Mouse (Mus musculus) kidney, embryonic 16.5 days (tissue): ENCODE results near the gene Vmn2r16. TPM values are rescaled to one million over a fixed set of nuclear protein-coding genes. Genes with fewer than 3 reads are reported as not detected.

Source experiments
- ATAC-seq: fragments of 200-750 bp; cut with Nextera tagmentation; 2 replicates; pipeline ENCODE4 v1.8.0; 2017; ENCODE audit warnings: moderate TSS enrichment; ENCODE audit not compliant: low FRiP score, low TSS enrichment
- H3K27ac ChIP-seq: fragments of 300-500 bp; sonication (generic); 2 replicates; pipeline ENCODE4 v1.5.1; 2014; ENCODE audit warnings: low read length
- H3K27me3 ChIP-seq: fragments of 300-500 bp; sonication (generic); 2 replicates; pipeline ENCODE4 v1.6.1; 2014; ENCODE audit warnings: low read length, control low read depth, mixed read lengths; ENCODE audit not compliant: insufficient read depth
- H3K36me3 ChIP-seq: fragments of 300-500 bp; sonication (generic); 2 replicates; pipeline ENCODE4 v1.6.1; 2014; ENCODE audit warnings: low read length, control low read depth, mixed read lengths; ENCODE audit not compliant: insufficient read depth
- H3K4me1 ChIP-seq: fragments of 300-500 bp; sonication (generic); 2 replicates; pipeline ENCODE4 v1.6.1; 2014; ENCODE audit warnings: low read length, control low read depth, mixed read lengths; ENCODE audit not compliant: insufficient read depth
- H3K4me2 ChIP-seq: fragments of 300-500 bp; sonication (generic); replicated peaks from 2 replicates; pipeline ENCODE4 v1.6.1; 2014; ENCODE audit warnings: low read depth, low read length
- H3K4me3 ChIP-seq: fragments of 300-500 bp; sonication (generic); 2 replicates; pipeline ENCODE4 v1.5.1; 2014; ENCODE audit warnings: mild to moderate bottlenecking, low read length
- H3K9ac ChIP-seq: fragments of 300-500 bp; sonication (generic); replicated peaks from 2 replicates; pipeline ENCODE4 v1.6.1; 2014; ENCODE audit warnings: low read length
- H3K9me3 ChIP-seq: fragments of 300-500 bp; sonication (generic); 2 replicates; pipeline ENCODE4 v1.6.1; 2016; ENCODE audit warnings: low read length, control low read depth
- WGBS: fragments of 180-500 bp; shearing (Covaris S2); extraction: QIAGEN DNeasy Blood & Tissue Kit; methylation state at CpG from one replicate; pipeline ENCODE4 v1.1.7; 2014; 5-methylcytosine and 5-hydroxymethylcytosine counted together
- polyA plus RNA-seq: library from polyadenylated mRNA; unstranded; fragments of >200 nt; fragmentation: Nextera tagmentation; extraction: Ambion mirVana; gene quantifications from 2 replicates; pipeline ENCODE4 v1.2.1, GENCODE M21; 2015

Gene Vmn2r16
- not detected in 2 replicates for polyA plus RNA-seq

DNA sequence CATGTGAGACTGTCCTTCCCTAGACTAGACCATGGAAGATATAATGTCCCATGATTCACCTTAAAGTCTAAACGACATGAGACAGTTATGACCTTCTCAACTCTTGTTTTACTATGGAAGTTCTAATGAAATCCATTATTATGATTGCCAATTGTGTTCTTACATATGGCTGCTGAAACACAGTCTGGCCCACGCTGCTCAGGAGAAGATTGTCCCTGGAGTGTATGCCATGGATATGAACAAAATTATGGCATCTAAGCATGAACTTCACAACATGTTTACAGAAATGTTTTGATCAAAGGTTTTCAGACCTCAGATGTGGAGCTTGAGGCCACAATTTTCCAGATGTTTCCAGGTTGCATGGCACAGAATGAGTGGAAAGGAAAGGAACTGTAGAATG lies at the start of gene Vmn2r16:
TSS of gene Vmn2r16 (plus strand) at position 301 of the 400 bp plus-strand sequence.
- H3K9ac ChIP-seq = no peak within 1 kb of the TSS
- no peak within 1 kb of the TSS for H3K4me3 ChIP-seq
- WGBS = 54% methylated on average over 2 of the region's 2 CpGs
- H3K4me2 ChIP-seq = no peak within 1 kb of the TSS
- no peaks in the 10 kb centered on the region for H3K36me3 ChIP-seq
- no peaks in the 10 kb centered on the region for H3K4me1 ChIP-seq
- no peaks in the 10 kb centered on the region for H3K27me3 ChIP-seq
- peaks cover 16% of the 10 kb centered on the region for H3K9me3 ChIP-seq
- ATAC-seq = no peak
- H3K27ac ChIP-seq = no peak within 1 kb of the TSS

GRCm38 (mm10) chr5:109294655-109295054 lies 35.3 kb upstream of the Vmn2r16 start:
- Histone ChIP-seq H3K36me3 (no peaks in the 10 kb centered on the region), H3K9me3 (no peaks in the 10 kb centered on the region), H3K27ac (no peak overlapping the region), H3K4me1 (no peaks in the 10 kb centered on the region), H3K4me3 (no peak overlapping the region), H3K9ac (no peak overlapping the region), H3K27me3 (no peaks in the 10 kb centered on the region), H3K4me2 (no peak overlapping the region)
- no peak for ATAC-seq
- 85% methylated on average over 3 of the region's 3 CpGs for WGBS

DNA sequence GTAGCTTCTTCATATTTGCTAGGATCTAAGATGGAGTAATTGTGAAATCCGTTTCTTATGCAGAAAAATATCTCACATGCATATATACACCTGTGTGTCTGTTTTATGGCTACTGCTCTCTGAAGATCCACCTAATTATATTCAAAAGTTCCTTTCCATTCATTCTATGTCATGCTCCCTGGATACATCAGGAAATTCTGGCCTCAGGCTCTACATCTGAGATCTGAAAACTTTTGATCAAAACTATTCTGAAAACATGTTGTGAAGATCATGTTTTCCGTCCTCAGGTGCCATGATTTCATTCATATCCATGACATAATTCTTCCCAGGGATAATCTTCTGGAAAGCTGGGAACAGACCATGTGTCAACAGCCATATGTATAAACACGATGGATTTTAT lies 32.4 kb upstream of the Vmn2r16 start, which contains the start of gene Vmn2r15:
TSS of gene Vmn2r15 (minus strand) at position 101 of the 400 bp plus-strand sequence.
- Histone ChIP-seq H3K4me1 (no peaks in the 10 kb centered on the region), H3K4me2 (no peak within 1 kb of the TSS), H3K27ac (no peak within 1 kb of the TSS), H3K27me3 (no peaks in the 10 kb centered on the region), H3K4me3 (no peak within 1 kb of the TSS), H3K9me3 (0 out of 2 replicates have a peak, but pooled peaks cover 3% of the 10 kb centered on the region), H3K36me3 (no peaks in the 10 kb centered on the region), H3K9ac (no peak within 1 kb of the TSS)
- ATAC-seq = no peak
- WGBS = 54% methylated on average over 3 of the region's 3 CpGs

DNA sequence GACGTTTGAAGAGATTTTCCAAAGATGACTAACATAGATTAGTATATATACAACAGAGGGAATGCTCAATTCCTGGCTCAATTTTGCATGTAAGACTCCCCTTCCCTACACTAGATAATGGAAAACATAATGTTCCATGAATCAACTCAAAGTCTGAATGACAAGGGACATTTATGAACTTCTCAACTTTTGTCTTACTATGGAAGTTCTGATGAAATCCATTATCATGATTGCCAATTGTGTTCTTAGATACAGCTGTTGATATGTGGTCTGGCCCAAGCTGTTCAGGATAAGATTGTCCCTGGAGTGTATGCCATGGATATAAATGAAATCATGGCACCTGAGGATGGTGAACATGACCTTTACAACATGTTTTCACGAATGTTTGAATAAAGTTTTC lies 89.4 kb downstream of the Vmn2r16 start, which contains the start of gene Vmn2r17:
TSS of gene Vmn2r17 (plus strand) at position 301 of the 400 bp plus-strand sequence.
- H3K9me3 ChIP-seq = 0 out of 2 replicates have a peak, but pooled peaks cover 3% of the 10 kb centered on the region
- no peaks in the 10 kb centered on the region for H3K4me1 ChIP-seq
- H3K4me2 ChIP-seq = no peak within 1 kb of the TSS
- H3K4me3 ChIP-seq = no peak within 1 kb of the TSS
- H3K36me3 ChIP-seq = no peaks in the 10 kb centered on the region
- H3K27ac ChIP-seq = no peak within 1 kb of the TSS
- 58% methylated on average over 2 of the region's 2 CpGs for WGBS
- H3K27me3 ChIP-seq = no peaks in the 10 kb centered on the region
- no peak for ATAC-seq
- no peak within 1 kb of the TSS for H3K9ac ChIP-seq

Other genes starting within 250 kb of the Vmn2r16 start
- not detected in 2 replicates for gene Vmn2r12, start 232.2 kb upstream of the Vmn2r16 start, polyA plus RNA-seq
- gene Vmn2r13, start 138.0 kb upstream of the Vmn2r16 start, polyA plus RNA-seq = not detected in 2 replicates
- gene Vmn2r14, start 105.5 kb upstream of the Vmn2r16 start, polyA plus RNA-seq = not detected in 2 replicates
- gene Vmn2r15, start 32.5 kb upstream of the Vmn2r16 start, polyA plus RNA-seq = not detected in 2 replicates
- gene Vmn2r17, start 89.5 kb downstream of the Vmn2r16 start, polyA plus RNA-seq = not detected in 2 replicates
- gene Crlf2, start 228.8 kb downstream of the Vmn2r16 start, polyA plus RNA-seq = 11.9 and 14.5 TPM in 2 replicates